Mouse (Mus musculus) forelimb bud, embryonic 11.5 days (tissue): ENCODE measurements around the gene Dpy19l3.

Experiments used
- DNase-seq: peaks from one replicate; pipeline ENCODE4 v3.0.0-alpha.2; 2012; ENCODE audit warnings: low read depth, low spot score

Gene Dpy19l3

DNA sequence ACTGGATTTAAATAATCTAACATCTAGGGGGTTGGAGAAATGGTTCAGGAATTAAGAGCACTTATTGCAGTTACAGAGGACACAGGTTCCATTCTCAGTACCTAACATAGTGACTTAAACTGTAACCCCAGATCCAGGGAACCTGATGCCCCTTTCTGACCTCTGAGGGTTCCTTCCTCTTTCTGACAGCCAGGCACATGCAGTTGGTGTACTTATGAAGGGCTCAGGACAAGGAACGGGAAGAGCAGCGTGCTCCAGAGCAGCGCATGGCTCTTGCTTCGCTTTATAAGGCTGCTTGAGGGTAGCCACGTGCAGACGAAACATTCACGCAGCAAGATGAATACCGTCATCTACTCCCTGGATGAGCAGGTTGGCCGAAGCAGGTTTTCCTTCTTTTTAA, 3.4 kb downstream of the Dpy19l3 start:
- DNase-seq: no peak

DNA sequence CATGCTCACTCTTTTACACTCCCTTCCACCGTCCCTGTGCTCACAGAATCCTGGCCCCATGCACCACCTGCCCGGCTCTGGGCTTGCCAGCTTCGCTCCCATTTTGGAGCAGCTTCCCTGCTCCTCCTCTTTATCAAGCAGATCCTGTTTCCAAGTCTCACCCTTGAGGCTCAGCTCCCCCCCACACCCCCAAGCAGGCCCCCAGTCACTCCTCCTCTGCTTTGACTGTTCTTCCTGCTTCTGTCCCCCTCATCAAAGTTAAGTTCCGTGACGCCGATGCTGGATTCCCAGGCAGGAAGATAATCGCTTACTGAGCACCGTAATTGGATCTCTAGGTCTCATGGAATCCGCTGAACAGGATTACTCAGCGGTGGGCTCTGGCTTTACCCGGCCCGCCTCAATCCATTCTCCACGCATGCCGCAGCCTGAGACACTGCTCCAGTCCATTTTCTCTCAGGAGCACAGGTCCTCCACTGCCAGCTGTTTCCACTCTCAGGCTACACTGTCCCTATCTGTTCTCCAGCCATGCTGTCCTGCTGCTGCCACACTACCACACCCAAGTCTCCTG, 6.8 kb downstream of the Dpy19l3 start:
- DNase-seq: no peak

DNA sequence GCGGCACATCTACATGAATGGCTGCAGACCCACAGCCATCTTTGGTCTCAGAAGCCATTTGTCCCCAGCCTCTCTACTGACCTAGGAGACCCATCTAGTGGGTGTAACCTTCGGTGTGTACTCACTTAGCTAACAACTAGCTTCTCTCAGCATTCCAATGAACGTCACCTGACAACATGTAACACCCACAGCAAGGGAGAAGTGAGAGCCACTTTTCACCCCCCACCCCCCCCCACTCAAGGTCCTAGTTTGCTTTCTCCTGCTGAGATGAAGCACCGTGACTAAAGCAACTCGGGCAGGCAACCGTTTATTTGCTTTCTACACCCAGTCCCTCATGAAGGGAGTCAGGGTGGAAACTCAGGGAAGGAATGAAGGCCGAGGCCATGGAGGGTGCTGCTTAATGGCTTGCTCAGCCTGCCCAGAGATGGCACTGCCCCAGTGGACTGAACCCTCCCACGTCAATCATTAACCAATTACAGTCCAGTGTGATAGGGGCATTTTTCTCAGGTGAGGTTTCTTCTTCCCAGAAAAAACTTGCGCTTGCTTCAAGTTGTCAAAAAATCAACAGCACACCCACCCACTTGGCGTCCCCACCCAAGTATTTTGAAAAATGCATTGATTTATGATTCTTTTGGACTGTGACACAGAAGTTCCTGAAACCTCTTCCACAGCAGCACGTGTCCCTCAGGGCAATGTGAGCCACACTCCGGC, 7.4 kb downstream of the Dpy19l3 start:
- no peak for DNase-seq

DNA sequence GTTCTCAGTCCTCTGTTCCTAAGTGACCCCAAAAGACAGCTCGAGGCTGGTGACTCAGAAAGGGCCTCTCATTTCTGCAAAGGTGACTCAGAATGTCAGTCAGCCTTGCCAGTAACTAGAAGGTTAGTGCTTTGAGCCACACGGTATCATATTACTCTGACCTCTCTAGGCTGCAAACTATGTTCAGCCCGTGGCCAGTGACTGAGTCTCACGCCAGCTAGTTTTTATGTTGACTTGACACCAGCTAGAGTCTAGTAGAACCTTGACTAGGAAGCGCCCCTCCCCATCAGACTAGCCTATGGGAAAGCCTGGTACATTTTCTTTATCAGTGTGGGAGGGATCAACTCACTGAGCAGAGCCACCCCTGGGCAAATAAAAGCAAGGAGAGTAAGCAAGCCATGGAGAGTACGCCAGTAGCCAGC, 9.0 kb downstream of the Dpy19l3 start:
- DNase-seq: no peak

DNA sequence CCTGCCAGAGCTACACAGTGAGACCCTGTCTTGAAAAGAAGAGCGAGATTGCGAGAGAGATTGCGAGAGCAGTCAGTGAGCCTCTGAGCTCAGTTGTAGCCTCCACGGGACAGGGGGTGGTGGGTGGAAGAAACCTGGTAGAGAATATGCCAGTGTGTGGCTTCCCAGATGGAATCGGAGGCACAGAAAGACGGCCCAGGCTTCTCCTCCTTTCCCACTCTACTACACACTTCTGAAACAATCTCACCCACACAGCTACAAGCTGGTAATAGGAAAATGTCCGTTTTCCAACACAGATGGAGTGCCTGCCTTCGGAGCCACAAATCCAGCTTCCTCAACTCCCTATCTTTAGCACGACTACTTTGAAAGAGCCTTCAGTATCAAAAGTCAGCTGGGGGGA, 9.5 kb downstream of the Dpy19l3 start:
- no peak for DNase-seq

DNA sequence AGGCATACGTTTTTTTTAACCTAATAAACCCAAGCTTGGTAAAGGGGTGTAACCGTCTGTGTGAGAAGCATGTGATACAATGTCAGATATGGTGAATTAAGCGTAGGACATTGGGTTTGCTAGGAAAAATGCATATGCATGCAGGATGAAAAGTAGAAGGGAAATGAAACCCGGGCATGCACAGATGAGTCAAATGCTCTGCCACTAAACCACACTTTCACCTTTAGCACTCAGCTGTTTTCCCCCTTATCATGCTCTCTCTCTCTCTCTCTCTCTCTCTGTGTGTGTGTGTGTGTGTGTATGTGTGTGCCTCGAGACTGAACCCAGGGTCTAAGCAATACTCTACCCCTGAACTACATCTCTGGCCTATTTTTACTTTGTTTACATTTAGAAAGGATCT, 11.9 kb downstream of the Dpy19l3 start:
- no peak for DNase-seq

DNA sequence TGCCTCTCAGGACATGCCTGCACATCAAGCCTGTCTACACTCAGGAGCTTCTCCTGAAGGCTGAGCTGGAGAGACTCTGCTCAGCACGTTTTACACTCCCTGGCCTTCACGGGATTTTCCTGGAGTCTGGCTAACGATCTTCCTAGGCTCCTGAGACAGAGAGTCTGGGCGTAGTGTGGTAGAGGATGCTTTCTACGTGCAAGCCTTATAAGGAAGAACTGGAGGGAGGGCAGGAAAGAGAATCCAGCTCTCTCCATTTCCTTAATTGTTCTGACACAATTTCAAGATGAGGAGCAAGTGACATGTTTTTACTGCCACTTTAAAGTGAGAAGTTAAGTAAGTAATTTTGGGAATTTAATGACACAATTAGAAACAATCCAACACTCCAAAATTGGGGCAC, 12.4 kb downstream of the Dpy19l3 start:
- no peak for DNase-seq

DNA sequence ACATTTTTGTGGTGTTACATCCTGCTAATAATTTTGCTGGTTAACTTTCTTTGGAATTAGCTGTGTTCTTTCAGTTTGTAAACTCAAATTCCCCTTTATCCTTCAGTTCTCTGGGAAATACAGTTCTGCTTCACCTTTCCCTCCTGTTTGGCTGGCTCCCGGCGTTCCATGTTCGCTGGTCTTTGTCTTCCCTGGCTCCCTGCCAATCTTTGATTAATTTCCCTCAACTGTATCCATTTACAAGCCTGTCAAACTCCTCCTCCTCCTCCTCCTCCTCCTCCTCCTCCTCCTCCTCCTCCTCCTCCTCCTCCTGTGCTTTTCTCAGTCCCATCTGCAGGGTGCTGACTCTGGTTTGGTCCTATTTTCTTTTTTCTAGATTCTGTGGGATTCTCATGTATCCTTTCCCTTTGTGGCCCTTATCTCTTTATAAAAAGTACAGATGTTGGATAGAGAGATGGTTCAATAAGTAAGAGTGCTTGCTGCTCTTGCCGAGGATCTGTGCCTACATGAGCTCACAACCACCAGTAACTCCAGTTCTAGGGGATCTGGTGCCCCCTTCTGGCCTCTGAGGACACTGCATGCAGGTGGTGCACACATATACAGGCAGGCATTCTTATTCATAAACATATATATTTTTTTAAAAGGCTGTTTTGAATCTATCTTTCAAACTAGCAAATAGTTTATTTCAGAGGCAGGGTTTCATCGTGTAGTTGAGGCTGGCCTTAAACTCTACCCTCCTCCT, 13.6 kb downstream of the Dpy19l3 start:
- no peak for DNase-seq

DNA sequence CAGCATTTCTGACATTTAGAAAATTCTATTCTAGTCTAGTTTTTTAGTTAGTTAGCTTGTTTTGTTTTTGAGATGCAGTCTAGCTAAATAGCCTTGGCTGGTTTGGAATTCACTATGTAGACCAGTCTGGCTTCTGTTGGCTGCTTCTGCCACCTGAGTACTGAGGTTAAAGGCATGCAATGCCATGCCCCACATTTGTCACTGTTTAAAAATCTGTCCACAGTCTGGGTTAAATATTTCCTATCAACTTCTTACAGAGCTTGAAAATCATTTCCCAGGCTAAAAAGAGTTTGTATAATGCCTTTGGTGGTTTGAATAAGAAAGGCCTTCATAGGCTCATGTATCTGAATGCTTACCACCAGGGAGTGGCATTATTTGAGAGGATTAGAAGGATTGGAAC, 15.4 kb downstream of the Dpy19l3 start:
- no peak for DNase-seq

DNA sequence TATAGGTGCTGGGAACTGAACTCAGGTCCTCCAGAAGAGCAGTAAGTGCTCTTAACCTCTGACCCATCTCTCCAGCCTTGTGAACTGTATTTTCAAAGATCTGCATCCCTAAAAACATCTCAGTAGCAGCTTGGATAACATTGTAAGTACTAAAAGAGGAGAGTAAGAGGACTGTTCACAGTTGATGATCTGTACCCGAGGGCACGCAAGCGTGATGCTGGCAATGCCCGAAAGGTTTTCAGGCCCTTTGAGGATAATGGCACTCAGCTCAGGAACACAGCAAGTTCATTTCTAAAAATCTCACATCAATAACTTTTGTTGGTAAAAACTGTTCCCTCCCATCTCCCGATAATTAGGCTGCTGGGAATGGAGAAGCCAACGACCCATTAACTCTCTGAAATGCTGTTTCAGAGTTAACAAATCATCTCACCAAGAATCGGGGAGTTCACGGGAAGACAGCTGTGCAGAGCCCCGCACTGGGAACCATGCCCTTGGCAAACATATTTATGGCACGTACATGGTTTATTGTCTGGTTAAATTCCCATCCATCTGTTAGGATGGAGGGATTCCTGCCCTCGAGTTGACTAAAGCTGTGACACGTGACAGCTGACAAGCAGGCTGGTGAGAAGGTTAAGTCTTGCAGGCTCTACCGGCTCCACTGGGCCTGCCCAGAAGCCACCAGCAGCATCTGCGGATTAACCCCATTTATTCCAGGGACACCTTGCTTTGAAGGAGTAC, 20.8 kb downstream of the Dpy19l3 start:
- no peak for DNase-seq

DNA sequence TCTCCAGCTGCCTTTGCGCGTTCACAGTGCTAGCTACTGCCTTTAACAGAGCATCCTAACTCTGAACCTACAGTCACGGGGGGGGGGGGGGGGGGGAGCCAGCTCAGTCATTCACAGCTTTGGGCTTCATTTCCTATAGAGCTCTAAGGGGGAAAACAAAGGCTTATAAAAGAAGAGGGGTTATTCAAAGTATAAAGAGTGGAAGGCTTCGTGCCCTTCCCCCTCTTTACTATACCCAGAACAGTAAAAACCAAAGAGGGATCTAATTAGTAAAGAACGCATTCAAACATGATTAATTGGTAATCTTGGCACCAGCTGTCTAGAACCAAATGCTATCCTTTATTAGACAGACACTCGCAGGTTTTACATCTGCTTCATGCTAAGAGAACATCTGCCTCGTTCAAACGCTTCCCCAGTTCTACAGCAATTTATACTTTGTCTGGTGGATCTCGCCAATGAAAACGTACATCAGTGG, 21.6 kb downstream of the Dpy19l3 start:
- DNase-seq: no peak

DNA sequence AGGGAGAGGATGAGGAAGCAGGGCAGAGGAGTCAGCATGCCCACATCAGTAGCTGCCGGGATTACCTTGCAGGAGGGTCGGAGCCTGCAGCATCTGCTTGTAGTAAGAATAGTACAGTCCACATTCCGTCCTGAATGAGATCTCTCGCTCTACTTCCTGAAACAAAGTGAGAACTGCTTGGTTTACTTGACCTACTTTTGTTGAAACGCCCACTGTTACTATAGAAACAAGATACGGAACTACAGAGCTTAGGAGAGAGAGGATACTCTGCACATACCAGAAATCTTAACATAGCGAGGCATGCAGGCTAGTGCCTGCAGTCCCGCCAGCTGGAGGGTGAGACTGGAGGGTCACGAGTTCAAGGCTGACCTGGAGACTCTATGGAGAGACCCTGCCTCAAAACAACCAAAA, 24.6 kb downstream of the Dpy19l3 start:
- DNase-seq: no peak

DNA sequence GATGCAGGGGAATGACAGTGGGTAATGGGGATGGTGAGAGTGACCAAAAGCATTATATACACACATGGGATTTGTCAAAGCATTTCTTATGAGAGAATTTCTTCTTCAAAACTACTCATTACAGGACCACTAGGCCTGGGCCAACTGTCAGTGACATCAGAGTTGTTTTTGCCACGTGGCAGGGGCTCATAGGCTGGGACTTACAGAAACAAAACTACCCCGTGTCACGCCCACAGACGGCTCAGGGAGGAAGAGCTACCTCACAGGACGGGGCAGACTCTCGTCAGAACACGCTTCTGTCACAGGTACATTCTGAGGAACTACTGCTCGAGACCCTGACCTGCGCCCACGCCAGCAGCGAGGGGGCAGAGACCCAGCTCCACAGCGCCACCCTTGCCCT, 25.9 kb downstream of the Dpy19l3 start:
- DNase-seq: no peak

DNA sequence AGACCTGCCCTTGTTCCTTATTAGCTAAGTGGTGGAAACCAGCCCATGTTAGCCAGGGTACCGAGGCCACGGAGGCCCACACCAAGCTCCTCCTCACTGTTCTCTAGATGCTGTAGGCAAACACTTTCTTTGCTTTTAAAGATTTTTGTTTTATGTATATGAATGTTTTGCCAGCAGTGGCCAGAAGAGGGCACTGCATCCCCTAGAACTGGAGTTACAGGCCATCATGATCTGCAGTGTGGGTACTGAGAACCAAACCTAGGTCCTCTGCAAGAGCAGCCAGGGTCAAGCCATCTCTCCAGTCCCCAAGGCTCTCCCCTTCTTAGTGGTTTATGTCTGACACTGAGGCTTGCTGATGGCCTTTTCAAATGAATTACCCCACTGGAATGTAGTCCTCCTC, 31.2 kb downstream of the Dpy19l3 start:
- DNase-seq: no peak

DNA sequence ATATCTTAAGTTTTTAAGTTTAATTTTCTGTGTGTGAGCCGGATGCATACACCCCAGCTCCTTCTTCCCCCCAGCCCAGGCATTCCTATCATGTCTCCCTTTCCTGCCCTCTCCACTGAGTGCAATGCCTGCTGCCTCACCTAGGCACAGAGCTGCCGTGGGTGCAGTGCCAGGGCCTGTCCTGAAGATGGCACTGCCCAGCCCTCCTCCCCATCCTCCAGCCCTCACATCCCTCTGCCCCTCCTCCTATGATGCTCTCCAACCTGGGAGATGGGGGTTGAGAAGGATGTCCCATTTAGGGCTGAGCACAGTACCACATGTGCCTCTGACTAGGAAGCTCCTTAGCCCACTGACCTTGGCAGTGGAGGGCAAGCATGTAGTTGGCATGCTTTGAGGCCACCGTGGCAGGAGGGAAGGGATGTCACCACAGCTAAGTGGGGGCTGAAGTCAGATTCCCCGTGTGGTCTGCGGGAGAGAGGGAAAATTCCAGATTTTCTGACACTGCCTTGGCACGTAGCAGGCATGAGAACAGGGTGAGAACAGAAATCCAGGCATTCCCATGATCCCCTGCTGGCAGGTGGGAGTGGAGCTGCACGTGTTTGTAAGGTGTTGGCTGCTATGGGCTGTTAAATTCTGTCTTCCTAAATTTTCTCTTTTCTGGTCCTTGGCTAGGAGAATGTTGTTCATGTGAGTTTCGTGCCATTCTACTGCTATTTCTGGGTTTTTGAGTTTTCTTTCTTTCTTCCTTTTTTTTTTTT, 35.7 kb downstream of the Dpy19l3 start:
- no peak for DNase-seq

DNA sequence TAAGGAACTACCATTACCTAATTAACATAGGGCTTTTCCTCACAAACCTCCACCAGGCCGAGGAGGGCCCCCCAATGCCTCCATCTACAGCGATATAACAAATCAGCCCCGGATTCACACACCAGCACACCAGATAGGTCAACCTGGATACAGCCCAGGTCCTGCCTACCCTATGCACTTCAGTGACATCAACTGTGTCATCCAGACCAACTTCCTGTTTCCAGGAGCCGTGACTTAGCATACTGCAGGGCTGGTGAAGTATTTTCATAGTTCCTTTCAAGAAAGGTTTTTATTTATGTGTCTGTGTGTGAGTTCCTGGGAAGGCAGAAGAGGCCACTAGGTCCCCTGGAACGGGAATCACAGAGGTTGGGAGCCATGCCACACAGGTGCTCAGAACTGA, 43.9 kb downstream of the Dpy19l3 start:
- no peak for DNase-seq

DNA sequence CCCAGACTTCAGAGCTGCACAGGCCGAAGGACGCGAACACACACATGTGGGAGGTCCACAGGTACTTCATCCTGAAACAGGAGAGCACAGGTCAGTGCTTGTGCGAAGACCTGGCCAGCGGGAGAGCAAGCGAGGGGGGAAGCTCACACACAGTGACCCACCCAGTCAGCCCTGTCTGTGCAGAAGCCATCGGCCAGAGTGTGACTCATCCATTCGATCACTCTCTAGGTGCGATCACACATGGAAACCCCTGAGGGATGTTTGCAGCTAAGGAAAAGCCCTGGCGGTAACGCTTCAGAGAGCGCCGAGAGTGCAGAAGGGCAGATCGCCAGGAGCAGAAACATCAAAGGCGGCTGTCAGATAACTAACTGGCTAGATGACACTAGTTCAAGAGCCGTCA, 46.2 kb downstream of the Dpy19l3 start:
- DNase-seq: no peak

DNA sequence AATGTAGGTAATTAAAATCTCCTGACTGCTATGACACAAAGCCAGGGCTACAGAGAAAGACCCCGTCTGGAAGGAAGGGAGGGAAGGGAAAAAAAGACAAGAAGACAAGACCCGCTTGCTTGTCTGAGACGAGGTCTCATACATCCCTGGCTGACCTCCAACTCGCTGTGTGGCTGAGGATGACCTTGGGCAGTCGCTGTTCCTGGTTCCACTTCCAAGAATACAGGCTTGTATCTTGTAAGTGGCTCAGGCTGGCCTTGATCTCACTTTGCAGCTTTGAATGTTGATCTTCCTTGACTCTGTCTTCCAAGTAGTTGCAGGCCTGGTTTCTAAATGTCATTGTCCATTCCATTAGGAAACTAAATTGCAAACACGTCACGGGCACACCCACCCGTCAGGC, 55.2 kb downstream of the Dpy19l3 start:
- DNase-seq: no peak

DNA sequence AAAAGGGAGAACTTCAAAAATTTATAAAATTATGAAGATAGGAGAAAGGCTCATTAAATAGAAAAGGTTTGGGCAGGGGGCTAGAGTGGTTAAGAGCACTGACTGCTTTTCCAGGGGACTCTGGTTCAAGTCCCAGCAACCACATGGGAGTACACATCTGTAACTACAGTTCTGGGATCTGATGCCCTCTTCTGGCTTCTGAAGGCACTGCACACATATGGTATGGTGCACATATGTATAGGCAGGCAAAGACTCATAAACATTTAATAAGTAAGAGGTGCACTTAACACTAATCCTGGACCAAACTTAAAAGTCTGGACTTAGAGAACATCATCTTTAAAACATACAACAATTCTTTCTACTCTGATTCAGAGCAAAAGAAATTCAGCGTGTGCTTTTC, 56.2 kb downstream of the Dpy19l3 start:
- no peak for DNase-seq

DNA sequence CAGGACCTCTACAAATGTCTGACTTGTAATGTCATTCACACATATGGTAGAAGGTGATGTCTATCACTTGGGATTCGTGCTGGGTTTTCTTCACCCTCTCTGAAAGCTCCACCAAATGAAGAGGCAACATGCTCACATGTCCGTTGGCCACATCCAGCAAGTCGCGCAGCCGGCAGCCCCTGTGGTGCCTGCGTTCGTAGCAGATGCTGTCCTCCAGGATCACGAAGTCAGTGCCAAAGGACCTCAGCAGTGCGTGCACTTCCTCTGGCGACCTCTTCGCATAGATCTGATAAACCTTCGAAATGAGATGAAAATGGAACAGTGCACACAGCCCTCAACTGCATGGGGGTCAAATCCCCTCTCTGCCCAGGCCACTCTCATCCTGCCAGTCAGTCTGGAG, 61.6 kb downstream of the Dpy19l3 start:
- DNase-seq: no peak

DNA sequence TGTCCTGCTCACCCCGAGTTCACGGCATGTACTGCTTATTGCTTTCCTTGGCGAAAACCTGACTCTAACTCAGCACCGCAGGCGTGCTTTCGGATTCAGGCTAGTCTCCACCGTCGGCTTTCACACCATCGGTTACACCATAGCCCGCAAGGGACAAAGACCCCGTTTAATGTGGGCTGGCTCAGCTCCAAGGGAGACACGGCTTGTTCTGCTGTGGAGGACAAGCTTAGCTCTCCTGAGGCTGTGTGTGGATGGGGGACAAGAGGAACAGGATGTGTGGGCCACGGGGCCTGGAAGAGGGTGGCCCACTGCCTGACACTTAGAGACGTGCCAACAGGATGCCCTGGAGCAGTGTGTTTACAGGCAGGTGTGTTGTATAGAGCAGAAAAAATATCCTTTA, 62.1 kb downstream of the Dpy19l3 start:
- no peak for DNase-seq
